Mouse (Mus musculus) Muller cell, postnatal 12 days (primary cell): ENCODE measurements around the gene Kif13a.
A peak's percentile ranks its signal among the peaks of the same experiment; 100 is the strongest.

ENCODE experiments used
- DNase-seq: peaks from one replicate; pipeline ENCODE4 v3.0.0-alpha.2; 2015; ENCODE audit errors: inconsistent ontology term

The Kif13a gene

GRCm38 (mm10) chr13:46921559-46921958 lies 8.1 kb downstream of the Kif13a start:
- DNase-seq = no peak

GRCm38 (mm10) chr13:46919797-46920196 lies 9.9 kb downstream of the Kif13a start:
- DNase-seq = no peak

GRCm38 (mm10) chr13:46918509-46918908 lies 11.2 kb downstream of the Kif13a start:
- DNase-seq = no peak

GRCm38 (mm10) chr13:46911960-46912359 lies 17.7 kb downstream of the Kif13a start:
- no peak for DNase-seq

GRCm38 (mm10) chr13:46911018-46911419 lies 18.6 kb downstream of the Kif13a start:
- peak; percentile 48 for DNase-seq

- peak; percentile 70 for DNase-seq
Measured at GRCm38 (mm10) chr13:46909946-46910345, 19.7 kb downstream of the Kif13a start.

- no peak for DNase-seq
Measured at GRCm38 (mm10) chr13:46909005-46909565, 20.6 kb downstream of the Kif13a start.

GRCm38 (mm10) chr13:46908387-46908786 lies 21.3 kb downstream of the Kif13a start:
- no peak for DNase-seq

- peak; percentile 97 for DNase-seq
Measured at GRCm38 (mm10) chr13:46907861-46908260, 21.8 kb downstream of the Kif13a start.

GRCm38 (mm10) chr13:46907115-46907514 lies 22.6 kb downstream of the Kif13a start:
- DNase-seq = no peak

- no peak for DNase-seq
Measured at GRCm38 (mm10) chr13:46905971-46906370, 23.7 kb downstream of the Kif13a start.

GRCm38 (mm10) chr13:46904982-46905621 lies 24.6 kb downstream of the Kif13a start:
- no peak for DNase-seq

GRCm38 (mm10) chr13:46902568-46903255 lies 27.0 kb downstream of the Kif13a start:
- no peak for DNase-seq

GRCm38 (mm10) chr13:46900870-46901555 lies 28.7 kb downstream of the Kif13a start:
- DNase-seq = no peak

GRCm38 (mm10) chr13:46898837-46899236 lies 30.8 kb downstream of the Kif13a start:
- DNase-seq = no peak

- DNase-seq = no peak
Measured at GRCm38 (mm10) chr13:46898411-46898810, 31.3 kb downstream of the Kif13a start.

GRCm38 (mm10) chr13:46892380-46892779 lies 37.3 kb downstream of the Kif13a start:
- no peak for DNase-seq

- peak; percentile 87 for DNase-seq
Measured at GRCm38 (mm10) chr13:46888150-46888683, 41.5 kb downstream of the Kif13a start.

- no peak for DNase-seq
Measured at GRCm38 (mm10) chr13:46886497-46887261, 43.0 kb downstream of the Kif13a start.

- DNase-seq = no peak
Measured at GRCm38 (mm10) chr13:46885759-46886060, 44.0 kb downstream of the Kif13a start.

GRCm38 (mm10) chr13:46884898-46885758 lies 44.5 kb downstream of the Kif13a start:
- DNase-seq = peak; percentile 69
